Mouse (Mus musculus): ENCODE data around the gene Sh3pxd2a. TPM values are rescaled to one million over a fixed set of nuclear protein-coding genes. Genes with fewer than 3 reads are reported as not detected.

Gene Sh3pxd2a
- polyA plus RNA-seq, 1 experiment, result 15.5 TPM

GRCm38 (mm10) chr19:47408656-47409055 lies 55.5 kb downstream of the Sh3pxd2a start:
- 65% methylated on average over 7 of the region's 7 CpGs for WGBS
- H3K4me3 ChIP-seq (ENCODE audit: insufficient read depth, low read depth, low read length), result no peak overlapping the region
- H3K27ac ChIP-seq (ENCODE audit: insufficient read depth, low read depth, low read length), result no peak overlapping the region
- no peaks in the 10 kb centered on the region for H3K4me1 ChIP-seq (ENCODE audit: control insufficient read depth, insufficient read depth, low read length)
- no peaks in the 10 kb centered on the region for H3K27me3 ChIP-seq (replicated peaks; ENCODE audit: control insufficient read depth, insufficient read depth, low read length)
- TF ChIP-seq POLR2A (IDR thresholded peaks at IDR 0.05; ENCODE audit: low read depth, low read length), result no peak
- TF ChIP-seq CTCF (conservative IDR thresholded peaks at IDR 0.05; ENCODE audit: insufficient read depth, insufficient read length, low read depth, low read length), result no peak
- H3K36me3 ChIP-seq (ENCODE audit: control insufficient read depth, insufficient read depth, low read length), result no peaks in the 10 kb centered on the region
- DNase-seq, result no peak

- Histone ChIP-seq H3K36me3 (ENCODE audit: control insufficient read depth, insufficient read depth, low read length) (no peaks in the 10 kb centered on the region), H3K4me1 (ENCODE audit: control insufficient read depth, insufficient read depth, low read length) (no peaks in the 10 kb centered on the region), H3K27me3 (replicated peaks; ENCODE audit: control insufficient read depth, insufficient read depth, low read length) (no peaks in the 10 kb centered on the region), H3K4me3 (ENCODE audit: insufficient read depth, low read depth, low read length) (no peak overlapping the region), H3K27ac (ENCODE audit: insufficient read depth, low read depth, low read length) (no peak overlapping the region)
- TF ChIP-seq CTCF (conservative IDR thresholded peaks at IDR 0.05; ENCODE audit: insufficient read depth, insufficient read length, low read depth, low read length) (no peak), POLR2A (IDR thresholded peaks at IDR 0.05; ENCODE audit: low read depth, low read length) (no peak)
- WGBS, result 95% methylated on average over 6 of the region's 6 CpGs
- no peak for DNase-seq
These were observed 56.9 kb downstream of the Sh3pxd2a start for GRCm38 (mm10) chr19:47407332-47407731.

GRCm38 (mm10) chr19:47406524-47406923 lies 57.7 kb downstream of the Sh3pxd2a start:
- DNase-seq, result no peak
- no peak for TF ChIP-seq CTCF (conservative IDR thresholded peaks at IDR 0.05; ENCODE audit: insufficient read depth, insufficient read length, low read depth, low read length)
- no peak for TF ChIP-seq POLR2A (IDR thresholded peaks at IDR 0.05; ENCODE audit: low read depth, low read length)
- WGBS, result 65% methylated on average over 6 of the region's 6 CpGs
- no peak overlapping the region for H3K27ac ChIP-seq (ENCODE audit: insufficient read depth, low read depth, low read length)
- H3K27me3 ChIP-seq (replicated peaks; ENCODE audit: control insufficient read depth, insufficient read depth, low read length), result no peaks in the 10 kb centered on the region
- H3K4me3 ChIP-seq (ENCODE audit: insufficient read depth, low read depth, low read length), result no peak overlapping the region
- no peaks in the 10 kb centered on the region for H3K36me3 ChIP-seq (ENCODE audit: control insufficient read depth, insufficient read depth, low read length)
- no peaks in the 10 kb centered on the region for H3K4me1 ChIP-seq (ENCODE audit: control insufficient read depth, insufficient read depth, low read length)

- Histone ChIP-seq H3K36me3 (ENCODE audit: control insufficient read depth, insufficient read depth, low read length) (no peaks in the 10 kb centered on the region), H3K27me3 (replicated peaks; ENCODE audit: control insufficient read depth, insufficient read depth, low read length) (no peaks in the 10 kb centered on the region), H3K4me3 (ENCODE audit: insufficient read depth, low read depth, low read length) (no peak overlapping the region), H3K4me1 (ENCODE audit: control insufficient read depth, insufficient read depth, low read length) (no peaks in the 10 kb centered on the region), H3K27ac (ENCODE audit: insufficient read depth, low read depth, low read length) (no peak overlapping the region)
- TF ChIP-seq POLR2A (IDR thresholded peaks at IDR 0.05; ENCODE audit: low read depth, low read length) (no peak), CTCF (conservative IDR thresholded peaks at IDR 0.05; ENCODE audit: insufficient read depth, insufficient read length, low read depth, low read length) (no peak)
- 87% methylated on average over 8 of the region's 8 CpGs for WGBS
- DNase-seq, result no peak
These were observed 58.7 kb downstream of the Sh3pxd2a start for GRCm38 (mm10) chr19:47405548-47405947.

- no peak for DNase-seq
- H3K4me3 ChIP-seq (ENCODE audit: insufficient read depth, low read depth, low read length), result no peak overlapping the region
These were observed 60.5 kb downstream of the Sh3pxd2a start for GRCm38 (mm10) chr19:47403391-47404379.

GRCm38 (mm10) chr19:47402976-47403375 lies 61.2 kb downstream of the Sh3pxd2a start:
- H3K4me1 ChIP-seq (ENCODE audit: control insufficient read depth, insufficient read depth, low read length), result no peaks in the 10 kb centered on the region
- no peaks in the 10 kb centered on the region for H3K36me3 ChIP-seq (ENCODE audit: control insufficient read depth, insufficient read depth, low read length)
- TF ChIP-seq POLR2A (IDR thresholded peaks at IDR 0.05; ENCODE audit: low read depth, low read length) (no peak), CTCF (conservative IDR thresholded peaks at IDR 0.05; ENCODE audit: insufficient read depth, insufficient read length, low read depth, low read length) (no peak)
- no peak overlapping the region for H3K27ac ChIP-seq (ENCODE audit: insufficient read depth, low read depth, low read length)
- no peaks in the 10 kb centered on the region for H3K27me3 ChIP-seq (replicated peaks; ENCODE audit: control insufficient read depth, insufficient read depth, low read length)
- WGBS, result 47% methylated on average over 6 of the region's 6 CpGs
- H3K4me3 ChIP-seq (ENCODE audit: insufficient read depth, low read depth, low read length), result no peak overlapping the region
- no peak for DNase-seq

More at GRCm38 (mm10) chr19:47403391-47404379, 60.5 kb downstream of the Sh3pxd2a start:
- Histone ChIP-seq H3K36me3 (ENCODE audit: control insufficient read depth, insufficient read depth, low read length) (no peaks in the 10 kb centered on the region), H3K27me3 (replicated peaks; ENCODE audit: control insufficient read depth, insufficient read depth, low read length) (no peaks in the 10 kb centered on the region), H3K27ac (ENCODE audit: insufficient read depth, low read depth, low read length) (no peak overlapping the region; the same call in 1 of the 2 replicates), H3K4me1 (ENCODE audit: control insufficient read depth, insufficient read depth, low read length) (no peaks in the 10 kb centered on the region)
- TF ChIP-seq POLR2A (IDR thresholded peaks at IDR 0.05; ENCODE audit: low read depth, low read length), result no peak
- 71% methylated on average over 3 of the region's 3 CpGs for WGBS

GRCm38 (mm10) chr19:47402544-47402943 lies 61.7 kb downstream of the Sh3pxd2a start:
- TF ChIP-seq CTCF (conservative IDR thresholded peaks at IDR 0.05; ENCODE audit: insufficient read depth, insufficient read length, low read depth, low read length) (no peak), POLR2A (IDR thresholded peaks at IDR 0.05; ENCODE audit: low read depth, low read length) (no peak)
- no peak for DNase-seq
- H3K4me3 ChIP-seq (ENCODE audit: insufficient read depth, low read depth, low read length), result no peak overlapping the region
- no peaks in the 10 kb centered on the region for H3K27me3 ChIP-seq (replicated peaks; ENCODE audit: control insufficient read depth, insufficient read depth, low read length)
- 76% methylated on average over 4 of the region's 4 CpGs for WGBS
- H3K27ac ChIP-seq (ENCODE audit: insufficient read depth, low read depth, low read length), result no peak overlapping the region
- H3K36me3 ChIP-seq (ENCODE audit: control insufficient read depth, insufficient read depth, low read length), result no peaks in the 10 kb centered on the region
- no peaks in the 10 kb centered on the region for H3K4me1 ChIP-seq (ENCODE audit: control insufficient read depth, insufficient read depth, low read length)
